Mouse (Mus musculus): ENCODE measurements at regions not wholly inside any gene's neighbourhood (a gene's known extent, or its start where the extent isn't known, plus 50 kb on each side); places are given as distances from the start of the nearest gene placed in this dataset.

GRCm38 (mm10) chr3:148443012-148443411 is 547.3 kb downstream of the Adgrl2 start:
- DNase-seq (ENCODE audit: low spot score) = no peak

GRCm38 (mm10) chr3:148434033-148434432 is 556.3 kb downstream of the Adgrl2 start:
- no peak for DNase-seq (ENCODE audit: low spot score)

GRCm38 (mm10) chr3:148429012-148429865 is 561.1 kb downstream of the Adgrl2 start:
- DNase-seq (ENCODE audit: low spot score) = no peak

- no peak for DNase-seq (ENCODE audit: low spot score)
Measured at GRCm38 (mm10) chr3:148424089-148424488, 566.3 kb downstream of the Adgrl2 start.

- no peak for DNase-seq (ENCODE audit: low spot score)
Measured at GRCm38 (mm10) chr3:148423383-148423782, 567.0 kb downstream of the Adgrl2 start.

GRCm38 (mm10) chr3:148422720-148423119 is 567.6 kb downstream of the Adgrl2 start:
- no peak for DNase-seq (ENCODE audit: low spot score)

- no peak for DNase-seq (ENCODE audit: low spot score)
Measured at GRCm38 (mm10) chr3:148422205-148422604, 568.1 kb downstream of the Adgrl2 start.

- no peak for DNase-seq (ENCODE audit: low spot score)
Measured at GRCm38 (mm10) chr3:148420303-148420702, 570.1 kb downstream of the Adgrl2 start.

GRCm38 (mm10) chr3:148419462-148420074 is 570.8 kb downstream of the Adgrl2 start:
- DNase-seq (ENCODE audit: low spot score) = no peak

- DNase-seq (ENCODE audit: low spot score) = no peak
Measured at GRCm38 (mm10) chr3:148418067-148418466, 572.3 kb downstream of the Adgrl2 start.

- no peak for DNase-seq (ENCODE audit: low spot score)
Measured at GRCm38 (mm10) chr3:148415443-148415842, 574.9 kb downstream of the Adgrl2 start.

- DNase-seq (ENCODE audit: low spot score) = no peak
Measured at GRCm38 (mm10) chr3:148413027-148413426, 577.3 kb downstream of the Adgrl2 start.

- no peak for DNase-seq (ENCODE audit: low spot score)
Measured at GRCm38 (mm10) chr3:148412191-148412590, 578.2 kb downstream of the Adgrl2 start.

GRCm38 (mm10) chr3:148398349-148398748 is 592.0 kb downstream of the Adgrl2 start:
- no peak for DNase-seq (ENCODE audit: low spot score)

- no peak for DNase-seq (ENCODE audit: low spot score)
Measured at GRCm38 (mm10) chr3:148387550-148387949, 602.8 kb downstream of the Adgrl2 start.

GRCm38 (mm10) chr3:148385712-148386111 is 604.6 kb downstream of the Adgrl2 start:
- DNase-seq (ENCODE audit: low spot score) = no peak

GRCm38 (mm10) chr3:148381057-148381456 is 609.3 kb downstream of the Adgrl2 start:
- no peak for DNase-seq (ENCODE audit: low spot score)

GRCm38 (mm10) chr3:148363331-148363730 is 627.0 kb downstream of the Adgrl2 start:
- DNase-seq (ENCODE audit: low spot score) = no peak

GRCm38 (mm10) chr3:148362453-148362864 is 627.9 kb downstream of the Adgrl2 start:
- no peak for DNase-seq (ENCODE audit: low spot score)

- DNase-seq (ENCODE audit: low spot score) = peak; percentile 83
Measured at GRCm38 (mm10) chr3:148343633-148344361, 646.6 kb downstream of the Adgrl2 start.

GRCm38 (mm10) chr3:148343256-148343632 is 647.1 kb downstream of the Adgrl2 start:
- peak; percentile 63 for DNase-seq (ENCODE audit: low spot score)

GRCm38 (mm10) chr3:148339258-148339657 is 651.1 kb downstream of the Adgrl2 start:
- DNase-seq (ENCODE audit: low spot score) = no peak

Measured in heart, adult 8-10 months (tissue).